In the genomic region with DNA sequence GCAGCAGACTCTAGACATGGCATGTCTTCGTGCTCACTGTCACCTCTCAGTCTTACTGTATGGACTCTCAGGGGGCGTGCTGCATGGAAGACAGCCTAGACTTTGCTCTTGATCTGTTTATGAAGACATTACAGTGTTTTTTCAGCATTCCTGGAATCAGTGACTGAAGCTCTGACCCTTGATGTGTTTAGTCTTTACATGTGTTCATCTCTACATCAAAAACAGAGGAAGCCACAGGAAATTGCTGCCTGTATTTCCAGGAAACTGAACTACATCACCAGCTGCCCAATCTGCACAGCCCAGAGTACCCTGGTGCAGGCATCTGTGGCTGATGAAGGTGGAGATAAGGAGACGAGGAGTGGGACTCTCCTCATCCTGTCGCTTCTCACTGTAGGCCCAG, we compare ENCODE assay signal across 14 mouse cellular contexts. TPM values are rescaled to one million over a fixed set of nuclear protein-coding genes. Genes with fewer than 3 reads are reported as not detected.
A peak's percentile ranks its signal among the peaks of the same experiment; 100 is the strongest.
DNase-seq lines count a peak whose midpoint lies in the region; ATAC-seq and TF ChIP-seq lines count a peak whose summit lies in the region.
"Had no signal": no experiment of that assay in that cellular context is flagged by ENCODE, and none has a peak within 500 bp of the region (broad histone marks: within the 10 kb centered on the region; RNA-seq: fewer than 3 reads in every experiment).

No protein-coding gene starts in this region.

- no peaks in the 10 kb centered on the region for H3K27me3 ChIP-seq in intestine, embryonic 15.5 days (replicated peaks)
- H3K27me3 ChIP-seq in intestine, postnatal 0 days (replicated peaks; ENCODE audit: control insufficient read depth, insufficient read depth, low read length): no peaks in the 10 kb centered on the region
- H3K27me3 ChIP-seq: forebrain, embryonic 15.5 days; midbrain, embryonic 13.5 days; neural tube, embryonic 12.5 days had no signal

- H3K4me1 ChIP-seq in intestine, embryonic 15.5 days (replicated peaks): peaks cover 33% of the 10 kb centered on the region
- peaks cover 3% of the 10 kb centered on the region; the same call in 1 of the 2 replicates for H3K4me1 ChIP-seq in intestine, postnatal 0 days (replicated peaks; ENCODE audit: control insufficient read depth, insufficient read depth, low read length)

- ATAC-seq in intestine, embryonic 15.5 days: no peak
- no peak for ATAC-seq in intestine, postnatal 0 days
- ATAC-seq: forebrain, embryonic 15.5 days; midbrain, embryonic 13.5 days had no signal

- DNase-seq in 416B (ENCODE audit: low read depth): peak; percentile 51
- DNase-seq in CD8-positive naive resting alpha-beta T cell, adult 2 months (ENCODE audit: low read depth in 2 of 2, low spot score in 2 of 2): peak; percentile 69 to 75
- peak; percentile 83 for DNase-seq in naive thymus-derived CD4-positive, alpha-beta T cell, adult 2 months (ENCODE audit: low read depth)
- DNase-seq in urinary bladder, adult 18-20 months (ENCODE audit: low spot score in 2 of 2): no peak
- no peak for DNase-seq in cerebellum, adult 8-10 months
- DNase-seq: adrenal gland, postnatal 14 days; cerebellum, postnatal 36 days; heart, postnatal 14 days; kidney, postnatal 36 days had no signal

- H3K4me3 ChIP-seq in intestine, embryonic 15.5 days (replicated peaks): no peak overlapping the region
- no peak overlapping the region for H3K4me3 ChIP-seq in intestine, postnatal 0 days (ENCODE audit: low read depth, low read length)
- H3K4me3 ChIP-seq: forebrain, embryonic 15.5 days; midbrain, embryonic 13.5 days; neural tube, embryonic 12.5 days had no signal

- WGBS in intestine, embryonic 15.5 days: 74% methylated on average over 4 of the region's 4 CpGs
- 62% methylated on average over 4 of the region's 4 CpGs for WGBS in intestine, postnatal 0 days

- H3K4me2 ChIP-seq in intestine, embryonic 15.5 days (replicated peaks): no peak overlapping the region
- H3K4me2 ChIP-seq in intestine, postnatal 0 days (replicated peaks; ENCODE audit: low read depth): no peak overlapping the region
- H3K4me2 ChIP-seq: forebrain, embryonic 15.5 days; midbrain, embryonic 13.5 days; neural tube, embryonic 12.5 days had no signal

- no peaks in the 10 kb centered on the region for H3K9me3 ChIP-seq in intestine, embryonic 15.5 days
- H3K9me3 ChIP-seq in intestine, postnatal 0 days (ENCODE audit: control insufficient read depth): no peaks in the 10 kb centered on the region
- H3K9me3 ChIP-seq: forebrain, embryonic 15.5 days; midbrain, embryonic 13.5 days; neural tube, embryonic 12.5 days had no signal

- H3K27ac ChIP-seq in intestine, embryonic 15.5 days: 0 out of 2 replicates have a peak overlapping the region, but pooled peaks have one; percentile 1
- no peak overlapping the region for H3K27ac ChIP-seq in intestine, postnatal 0 days (ENCODE audit: low read depth, low read length)
- H3K27ac ChIP-seq: forebrain, embryonic 15.5 days; midbrain, embryonic 13.5 days; neural tube, embryonic 12.5 days had no signal

- H3K9ac ChIP-seq in intestine, embryonic 15.5 days: no peak overlapping the region
- no peak overlapping the region for H3K9ac ChIP-seq in intestine, postnatal 0 days (ENCODE audit: low read depth, low read length)
- H3K9ac ChIP-seq: forebrain, embryonic 15.5 days; midbrain, embryonic 13.5 days; neural tube, embryonic 12.5 days had no signal

- H3K36me3 ChIP-seq in intestine, embryonic 15.5 days: no peaks in the 10 kb centered on the region
- no peaks in the 10 kb centered on the region for H3K36me3 ChIP-seq in intestine, postnatal 0 days (ENCODE audit: control insufficient read depth, insufficient read depth)
- H3K36me3 ChIP-seq: forebrain, embryonic 15.5 days; midbrain, embryonic 13.5 days had no signal

- TF ChIP-seq CTCF in intestine, postnatal 0 days (IDR thresholded peaks at IDR 0.05; ENCODE audit: low read depth): no peak

RNA-seq across cellular contexts. Expression of a gene that starts 52.8 kb away (rescaled TPM):
- 4.4 and 4.7 TPM in 2 replicates for polyA plus RNA-seq in intestine, embryonic 15.5 days (2015; fragmentation: Nextera tagmentation; extraction: Ambion mirVana)
- polyA plus RNA-seq in intestine, postnatal 0 days (2015; fragmentation: Nextera tagmentation; extraction: Ambion mirVana): 1.1 and 1.4 TPM in 2 replicates

Comparison
In these comparisons a context has a peak if more than half of its experiments do, and no peak if none do; other contexts are left out.
1. DNase-seq: peak in 416B (single experiment), CD8-positive naive resting alpha-beta T cell, adult 2 months (2 of 2) and naive thymus-derived CD4-positive, alpha-beta T cell, adult 2 months (single experiment); none in urinary bladder, adult 18-20 months (0 of 2) and cerebellum, adult 8-10 months (single experiment).